Mouse (Mus musculus) layer of hippocampus, postnatal 10 days (tissue): ENCODE data around the gene Lyplal1. TPM values are rescaled to one million over a fixed set of nuclear protein-coding genes. Genes with fewer than 3 reads are reported as not detected.

Experiments
- DNase-seq, 2 experiments: peaks; one replicate each; pipeline ENCODE4 v3.0.0; 2021; ENCODE audit warnings: low spot score in 2 of 2
- total RNA-seq, 2 experiments: library from RNA; stranded (reverse); gene quantifications; 2 replicates each; pipeline ENCODE4 v1.2.3; 2021

Lyplal1 gene
- total RNA-seq, 2 experiments from 2014 or later, result 14.7 to 16.3 TPM

DNA sequence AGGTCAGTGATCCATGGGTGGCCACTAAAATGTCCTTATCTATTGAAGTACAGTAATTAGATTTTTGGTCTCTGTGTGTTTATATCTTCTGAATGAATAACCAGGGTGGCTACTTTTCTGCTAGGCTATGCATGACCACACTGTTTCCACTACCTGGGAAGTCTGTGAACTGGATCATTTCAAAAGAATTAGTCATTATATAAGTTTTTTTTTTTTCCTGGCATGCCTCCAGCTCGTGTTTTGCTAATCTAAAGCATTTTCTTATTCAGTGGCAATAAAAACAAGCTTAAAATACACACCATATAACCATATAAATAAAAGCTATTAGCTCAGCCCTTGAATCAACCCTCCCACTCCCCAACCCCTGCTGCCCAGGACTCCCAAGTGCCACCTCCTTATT, 75.3 kb downstream of the Lyplal1 start:
- DNase-seq, result no peak
